Mouse (Mus musculus) lung, adult 2 months (tissue): Measurements from ENCODE around the gene Zfp968. TPM values are rescaled to one million over a fixed set of nuclear protein-coding genes. Genes with fewer than 3 reads are reported as not detected.
"Not testable (repeated sequence)": the region's sequence is repeated elsewhere in the genome, so short reads cannot be mapped to it uniquely, and the experiment has no call there.

ENCODE experiments used
- DNase-seq: peaks from one replicate; pipeline ENCODE4 v3.0.0; 2022
- H3K4me1 ChIP-seq: fragments of 200-500 bp; 2 replicates; pipeline ENCODE4 v1.6.1; 2011; ENCODE audit warnings: low read length; ENCODE audit not compliant: control insufficient read depth, insufficient read depth
- H3K4me3 ChIP-seq: fragments of 200-500 bp; replicated peaks from 2 replicates; pipeline ENCODE3; 2011; ENCODE audit warnings: low read depth, mild to moderate bottlenecking, control low read depth, low read length; ENCODE audit errors: extremely low read depth
- WGBS: fragments of 180-500 bp; shearing (Covaris S2); methylation state at CpG from one replicate; pipeline ENCODE4 v1.1.7; 2018; 5-methylcytosine and 5-hydroxymethylcytosine counted together
- polyA plus RNA-seq: library from polyadenylated mRNA; depleted of rRNA; stranded (reverse); fragments of >200 nt; gene quantifications from 2 replicates; pipeline ENCODE4 v1.2.3, GENCODE M21; 2012; rRNA removed

The Zfp968 gene
- 0.46 and 1.2 TPM in 2 replicates for polyA plus RNA-seq

- no CpG with 5 or more reads among the region's 6 CpGs for WGBS
- H3K4me3 ChIP-seq, DNase-seq: not testable (repeated sequence)
Observed at GRCm38 (mm10) chr2:175372136-175372535, at the start of gene Zfp968. TSS of gene Zfp968 (plus strand) at chr2:175372436.

GRCm38 (mm10) chr2:175338097-175338496, 34.1 kb upstream of the Zfp968 start, which contains the start of gene Gm4631:
TSS of gene Gm4631 (minus strand) at chr2:175338197.
- no CpG with 5 or more reads among the region's 8 CpGs for WGBS

More at GRCm38 (mm10) chr2:175372136-175372535, at the start of gene Zfp968:
- H3K4me1 ChIP-seq, result not testable (repeated sequence)

More at GRCm38 (mm10) chr2:175338097-175338496, 34.1 kb upstream of the Zfp968 start, which contains the start of gene Gm4631:
- H3K4me3 ChIP-seq, DNase-seq, H3K4me1 ChIP-seq: not testable (repeated sequence)

Other genes with a start within 250 kb of the Zfp968 start
- 0.66 and 1.1 TPM in 2 replicates for gene Gm14399, start 230.4 kb upstream of the Zfp968 start, polyA plus RNA-seq
- gene Gm14443, start 196.6 kb upstream of the Zfp968 start, polyA plus RNA-seq, result 0.08 and 0.15 TPM in 2 replicates
- 2.5 and 6.2 TPM in 2 replicates for gene Gm14391, start 165.5 kb upstream of the Zfp968 start, polyA plus RNA-seq
- gene Gm14440, start 97.3 kb upstream of the Zfp968 start, polyA plus RNA-seq, result not detected in 2 replicates
- 1.2 and 2.1 TPM in 2 replicates for gene Gm4631, start 34.2 kb upstream of the Zfp968 start, polyA plus RNA-seq
- gene Gm4724, start 63.4 kb downstream of the Zfp968 start, polyA plus RNA-seq, result 3.5 and 7.0 TPM in 2 replicates
- 0.24 and 0.57 TPM in 2 replicates for gene Zfp965, start 97.5 kb downstream of the Zfp968 start, polyA plus RNA-seq